15 mouse cellular contexts compared by ENCODE assay signal in genomic region chr8:96246017-96246416, GRCm38 (mm10).
A peak's percentile ranks its signal among the peaks of the same experiment; 100 is the strongest.
DNase-seq lines count a peak whose midpoint lies in the region; ATAC-seq lines count a peak whose summit lies in the region.
"Had no signal": no experiment of that assay in that cellular context is flagged by ENCODE, and none has a peak within 500 bp of the region (broad histone marks: within the 10 kb centered on the region; RNA-seq: fewer than 3 reads in every experiment).

No protein-coding gene starts in this region.

- ATAC-seq in cerebellum, adult (ENCODE audit: insufficient number of reproducible peaks, low FRiP score, low TSS enrichment), result peak; percentile 85
- peak; percentile 51; the same call in 1 of the 2 replicates for ATAC-seq in hindbrain, embryonic 15.5 days (ENCODE audit: low FRiP score, low read depth)
- no peak for ATAC-seq in hindbrain, embryonic 12.5 days (ENCODE audit: low FRiP score)
- ATAC-seq: lung, postnatal 0 days had no signal

- no peak for DNase-seq in cerebellum, postnatal 4 days (ENCODE audit: low spot score in 2 of 2)
- peak; percentile 8 for DNase-seq in right cerebral cortex, postnatal 14 days
- DNase-seq in right cerebral cortex, postnatal 36 days (ENCODE audit: low spot score in 2 of 2), result no peak
- peak; percentile 19 for DNase-seq in heart, postnatal 4 days
- DNase-seq in frontal cortex, postnatal 25 days (ENCODE audit: low spot score in 2 of 2), result no peak
- DNase-seq: adrenal gland, adult 2 months; kidney, postnatal 25 days; thymus, postnatal 14 days had no signal

- no peaks in the 10 kb centered on the region for H3K36me3 ChIP-seq in hindbrain, embryonic 15.5 days
- no peaks in the 10 kb centered on the region for H3K36me3 ChIP-seq in hindbrain, embryonic 12.5 days
- H3K36me3 ChIP-seq: forebrain, embryonic 10.5 days; midbrain, embryonic 12.5 days; neural tube, embryonic 12.5 days had no signal

- H3K4me1 ChIP-seq in hindbrain, embryonic 15.5 days (replicated peaks), result 0 out of 2 replicates have a peak, but pooled peaks cover 3% of the 10 kb centered on the region
- peaks cover 9% of the 10 kb centered on the region for H3K4me1 ChIP-seq in hindbrain, embryonic 12.5 days

- H3K4me3 ChIP-seq in hindbrain, embryonic 15.5 days, result no peak overlapping the region
- no peak overlapping the region for H3K4me3 ChIP-seq in hindbrain, embryonic 12.5 days
- H3K4me3 ChIP-seq: forebrain, embryonic 10.5 days; midbrain, embryonic 12.5 days; neural tube, embryonic 12.5 days had no signal

- H3K9me3 ChIP-seq in hindbrain, embryonic 15.5 days, result no peaks in the 10 kb centered on the region
- H3K9me3 ChIP-seq in hindbrain, embryonic 12.5 days (replicated peaks), result no peaks in the 10 kb centered on the region
- H3K9me3 ChIP-seq: forebrain, embryonic 10.5 days; midbrain, embryonic 12.5 days; neural tube, embryonic 12.5 days had no signal

- WGBS in hindbrain, embryonic 15.5 days, result 53% methylated on average over 7 of the region's 7 CpGs
- 65% methylated on average over 7 of the region's 7 CpGs for WGBS in hindbrain, embryonic 12.5 days

- H3K4me2 ChIP-seq in hindbrain, embryonic 15.5 days, result no peak overlapping the region
- no peak overlapping the region for H3K4me2 ChIP-seq in hindbrain, embryonic 12.5 days (replicated peaks)
- H3K4me2 ChIP-seq: midbrain, embryonic 12.5 days; neural tube, embryonic 12.5 days had no signal

- H3K27ac ChIP-seq in hindbrain, embryonic 15.5 days (replicated peaks), result no peak overlapping the region
- H3K27ac ChIP-seq in hindbrain, embryonic 12.5 days, result no peak overlapping the region
- H3K27ac ChIP-seq: forebrain, embryonic 10.5 days; midbrain, embryonic 12.5 days; neural tube, embryonic 12.5 days had no signal

- H3K9ac ChIP-seq in hindbrain, embryonic 15.5 days, result no peak overlapping the region
- H3K9ac ChIP-seq in hindbrain, embryonic 12.5 days, result no peak overlapping the region
- H3K9ac ChIP-seq: midbrain, embryonic 12.5 days; neural tube, embryonic 12.5 days had no signal

- no peaks in the 10 kb centered on the region for H3K27me3 ChIP-seq in hindbrain, embryonic 15.5 days
- no peaks in the 10 kb centered on the region for H3K27me3 ChIP-seq in hindbrain, embryonic 12.5 days
- H3K27me3 ChIP-seq: midbrain, embryonic 12.5 days; neural tube, embryonic 12.5 days had no signal

Comparison
In these comparisons a context has a peak if more than half of its experiments do, and no peak if none do; other contexts are left out.
1. DNase-seq: peak in right cerebral cortex, postnatal 14 days (single experiment) and heart, postnatal 4 days (single experiment); none in cerebellum, postnatal 4 days (0 of 2), right cerebral cortex, postnatal 36 days (0 of 2) and frontal cortex, postnatal 25 days (0 of 2).